Mouse (Mus musculus): Measurements from ENCODE around the gene Cldn4.
A peak's percentile ranks its signal among the peaks of the same experiment; 100 is the strongest.

Gene Cldn4

DNA sequence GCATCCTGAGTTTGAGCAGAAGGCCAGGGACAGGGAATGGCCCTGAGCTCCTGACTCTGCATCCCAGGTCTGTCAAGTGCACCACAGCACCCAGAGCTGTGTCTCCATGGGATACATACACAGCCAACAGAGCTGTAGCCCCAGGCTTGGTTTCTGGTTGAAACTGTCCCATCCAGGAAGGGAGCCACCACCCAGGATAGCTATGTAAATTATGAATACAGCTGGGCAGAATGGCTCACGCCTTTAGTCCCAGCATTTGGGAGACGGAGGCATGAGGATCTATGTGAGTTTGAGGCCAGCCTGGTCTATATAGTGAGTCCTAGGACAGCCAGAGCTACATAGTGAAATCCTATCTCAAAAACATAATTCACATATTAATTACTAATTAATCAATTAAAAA, 16.7 kb downstream of the Cldn4 start:
- no peak for DNase-seq

GRCm38 (mm10) chr5:134926726-134927125, 20.0 kb downstream of the Cldn4 start:
- DNase-seq, result no peak

DNA sequence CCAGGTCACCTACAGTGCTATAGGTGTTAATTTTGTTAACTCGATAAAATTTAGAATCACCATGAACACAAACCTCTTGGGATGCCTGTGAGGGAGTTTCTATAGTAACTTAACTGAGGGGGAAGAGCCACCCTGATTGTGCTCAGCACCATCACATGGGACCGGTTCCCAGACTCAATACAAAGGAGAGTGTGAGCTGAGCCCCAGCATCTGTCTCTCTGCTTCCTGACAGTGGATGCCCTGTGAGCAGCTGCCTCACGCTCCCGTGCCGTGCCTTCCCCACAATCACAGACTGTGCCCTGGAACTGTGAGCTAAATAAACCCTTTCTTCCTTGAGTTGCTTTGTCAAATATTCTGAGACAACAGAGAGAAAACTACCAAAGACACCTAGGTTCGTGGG, 23.6 kb downstream of the Cldn4 start:
- DNase-seq, result no peak

DNA sequence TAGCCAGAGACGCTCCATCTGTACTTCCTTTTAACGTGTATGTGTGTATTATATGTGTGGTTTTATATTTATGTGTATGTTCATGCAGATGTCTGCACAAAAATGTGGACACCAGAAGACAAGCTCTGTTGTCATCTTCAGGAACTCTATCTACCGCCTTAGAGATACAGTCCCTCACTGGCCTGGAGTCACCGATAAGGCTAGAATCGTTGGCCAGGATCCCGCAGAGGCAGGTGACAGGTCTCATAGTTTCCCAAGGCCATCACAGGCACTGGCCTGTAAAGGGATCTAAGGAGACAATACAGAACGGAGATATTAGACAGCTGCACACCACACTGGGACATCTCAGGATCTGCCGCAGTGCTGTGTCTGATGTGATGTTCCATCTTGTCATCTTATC, 25.6 kb downstream of the Cldn4 start:
- no peak for DNase-seq

- no peak for DNase-seq
Measured at GRCm38 (mm10) chr5:134920106-134920687, 26.5 kb downstream of the Cldn4 start.

- DNase-seq, result no peak
Measured at GRCm38 (mm10) chr5:134919097-134919496, 27.6 kb downstream of the Cldn4 start.

DNA sequence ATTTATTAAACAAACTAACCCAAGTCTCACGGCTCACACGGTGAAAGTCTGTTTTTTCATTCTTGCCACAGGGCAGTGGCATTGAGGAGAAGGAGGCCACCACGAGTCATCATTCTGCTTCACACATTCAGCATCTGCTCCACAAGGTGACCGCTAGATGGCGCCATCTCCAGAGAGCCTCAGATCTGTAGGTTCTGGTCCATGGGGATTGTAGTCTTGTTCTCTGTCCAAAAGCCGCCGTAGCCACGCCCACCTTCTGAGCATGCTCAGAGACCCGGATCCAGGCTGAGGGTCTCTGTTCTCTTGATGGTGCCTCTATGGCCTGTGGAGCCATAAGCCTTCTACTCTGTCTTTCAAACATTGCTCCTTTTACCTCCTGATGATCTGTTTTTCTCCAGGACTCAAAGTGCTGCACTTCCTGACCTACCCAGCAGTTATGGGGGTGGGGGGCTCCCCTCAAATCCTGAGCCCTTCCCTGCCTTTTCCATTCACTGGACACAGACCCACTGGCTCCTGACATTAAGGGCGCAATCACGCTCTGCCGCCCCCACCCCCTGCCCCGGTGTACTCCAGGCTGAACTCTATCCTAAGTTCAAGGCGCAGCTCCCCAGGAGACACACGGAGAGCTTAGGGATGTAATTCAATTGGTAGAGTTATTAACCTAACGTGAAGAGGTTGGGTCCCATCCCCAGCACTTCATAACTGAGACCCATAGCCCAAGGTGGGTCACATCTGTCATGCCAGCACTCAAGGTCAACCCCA, 28.5 kb downstream of the Cldn4 start:
- peak; percentile 7 for DNase-seq

DNA sequence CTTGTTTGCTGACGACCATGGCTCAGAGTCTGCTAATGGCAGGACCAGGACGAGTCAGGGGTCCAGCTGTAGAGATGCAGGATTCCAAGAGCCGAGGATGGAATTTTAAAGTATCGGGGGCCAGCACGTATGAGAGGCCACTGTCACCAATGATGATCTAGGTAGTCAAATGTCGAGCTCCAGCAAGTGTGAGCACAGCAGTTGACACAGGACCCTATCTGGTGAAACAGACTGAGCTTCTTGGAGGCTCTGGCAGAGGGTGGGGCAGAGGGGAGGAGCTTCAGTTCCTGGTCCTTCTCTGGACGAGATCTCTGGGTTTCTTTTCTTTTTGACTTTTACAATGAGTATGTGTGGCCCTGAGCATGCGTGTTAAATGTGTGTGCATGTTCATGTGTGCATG, 31.4 kb downstream of the Cldn4 start, which contains the start of gene Cldn13:
Gene Cldn13, minus strand, starts transcription at position 216 of the 400 bp plus-strand sequence.
- DNase-seq, result no peak

DNA sequence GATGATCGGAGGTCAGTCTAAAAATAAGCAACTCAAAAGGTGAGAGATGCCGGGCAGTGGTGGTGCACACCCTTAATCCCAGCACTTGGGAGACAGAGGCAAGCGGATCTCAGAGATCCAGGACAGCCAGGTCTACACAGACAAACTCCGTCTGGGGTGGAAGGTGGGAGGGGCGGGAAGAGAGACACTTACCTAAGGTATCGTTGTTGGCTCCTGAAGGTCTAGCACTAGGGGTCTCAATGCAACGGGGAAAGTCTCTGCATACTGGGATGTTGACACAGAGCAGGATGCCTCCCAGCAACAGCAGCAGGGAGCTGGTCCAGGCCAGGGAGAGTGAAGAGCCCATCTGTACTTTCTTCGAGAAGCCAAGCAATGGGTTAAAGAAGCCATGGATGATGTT, 32.2 kb downstream of the Cldn4 start:
- DNase-seq, result no peak

- no peak for DNase-seq
Measured at GRCm38 (mm10) chr5:134913753-134914152, 33.0 kb downstream of the Cldn4 start.

DNA sequence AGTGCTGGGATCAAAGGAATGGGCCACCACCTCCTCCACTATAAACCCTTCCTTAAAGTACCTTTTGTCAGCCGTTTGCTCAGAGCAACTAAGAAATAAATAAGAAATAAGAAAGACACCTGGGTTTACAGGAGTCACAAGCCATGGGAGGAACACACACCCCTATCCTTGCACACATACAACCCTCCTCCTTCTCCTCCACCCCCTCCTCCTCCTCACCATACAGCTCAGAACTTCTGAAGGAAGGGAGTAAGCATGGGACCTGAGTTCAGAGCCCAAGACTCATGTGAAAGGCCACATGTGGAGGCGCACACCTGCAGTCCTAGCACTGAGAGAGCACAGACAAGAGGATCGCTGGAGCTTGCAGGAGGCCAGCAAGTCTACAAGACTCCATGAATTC, 33.4 kb downstream of the Cldn4 start:
- DNase-seq, result no peak

DNA sequence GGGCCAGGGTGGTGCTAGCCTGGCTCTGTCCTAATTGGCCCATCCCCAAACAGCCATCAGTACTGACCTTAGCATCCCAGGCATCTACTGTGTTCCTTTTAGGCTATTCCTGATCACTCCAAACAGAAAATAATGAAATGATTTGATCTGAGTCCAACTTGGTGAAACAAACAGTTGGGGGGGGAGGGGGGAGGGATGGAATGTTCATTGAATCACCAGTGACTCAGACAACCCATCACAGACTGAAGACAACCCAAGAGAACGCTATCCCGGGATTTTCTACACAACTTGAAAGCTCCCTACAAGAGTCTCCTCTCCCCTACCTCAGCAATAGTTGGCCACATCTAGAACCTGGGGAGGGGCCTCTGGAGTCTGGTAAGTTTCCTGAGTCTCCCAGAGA, 34.8 kb downstream of the Cldn4 start:
- no peak for DNase-seq

- DNase-seq, result peak; percentile 76
Measured at GRCm38 (mm10) chr5:134907135-134907534, 39.6 kb downstream of the Cldn4 start.

GRCm38 (mm10) chr5:134906633-134907032, 40.1 kb downstream of the Cldn4 start, which contains the start of gene Tmem270:
Gene Tmem270, minus strand, starts transcription at chr5:134906733.
- DNase-seq, result no peak

GRCm38 (mm10) chr5:134901644-134902027, 45.1 kb downstream of the Cldn4 start:
- no peak for DNase-seq

GRCm38 (mm10) chr5:134901012-134901643, 45.6 kb downstream of the Cldn4 start:
- DNase-seq, result peak; percentile 16

DNA sequence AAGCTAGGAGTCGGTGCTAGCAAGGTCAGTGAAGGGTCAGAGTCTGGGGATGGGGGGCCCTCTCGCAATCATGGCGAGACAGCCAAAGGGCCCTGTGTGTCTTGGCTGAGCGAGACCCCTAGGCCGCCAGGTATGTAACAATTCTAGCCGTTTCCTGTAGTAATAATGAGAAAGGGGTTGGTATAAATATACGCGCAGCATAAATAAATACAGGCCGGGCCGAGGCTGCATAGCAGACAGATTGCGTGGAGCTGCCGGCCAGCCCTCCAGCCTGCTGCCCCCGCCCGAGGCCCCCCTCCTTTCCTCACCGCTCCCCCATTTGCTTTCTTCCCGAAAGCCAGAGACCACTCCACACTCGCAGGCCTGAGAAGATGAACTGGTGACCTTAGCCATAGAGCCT, 49.1 kb downstream of the Cldn4 start:
- no peak for DNase-seq

GRCm38 (mm10) chr5:134896965-134897364, 49.8 kb downstream of the Cldn4 start:
- DNase-seq, result no peak

- DNase-seq, result no peak
Measured at GRCm38 (mm10) chr5:134895291-134895690, 51.4 kb downstream of the Cldn4 start.
